Mouse (Mus musculus) cerebellum, postnatal 14 days (tissue): ENCODE results near the gene Copa.

Source experiments
- DNase-seq, 2 experiments: peaks; one replicate each; pipeline ENCODE4 v3.0.0; 2021; ENCODE audit warnings: mixed read lengths in 2 of 2

Gene Copa

GRCm38 (mm10) chr1:172147835-172148278 is 65.5 kb downstream of the Copa start, which contains the start of gene Dcaf8:
Dcaf8 (plus strand) TSS chr1:172148084.
- DNase-seq: peak; percentile 97

- DNase-seq: peak; percentile 53 to 59
These were observed 66.1 kb downstream of the Copa start for GRCm38 (mm10) chr1:172148279-172148954.

- DNase-seq: no peak
These were observed 66.9 kb downstream of the Copa start for GRCm38 (mm10) chr1:172148955-172149815.

GRCm38 (mm10) chr1:172154536-172154935 is 72.2 kb downstream of the Copa start:
- DNase-seq: no peak

- no peak for DNase-seq
These were observed 73.2 kb downstream of the Copa start for GRCm38 (mm10) chr1:172155518-172155917.

GRCm38 (mm10) chr1:172159970-172160369 is 77.6 kb downstream of the Copa start:
- DNase-seq: no peak

- DNase-seq: no peak
These were observed 78.2 kb downstream of the Copa start for GRCm38 (mm10) chr1:172160508-172160907.

GRCm38 (mm10) chr1:172162009-172162408 is 79.7 kb downstream of the Copa start:
- peak; percentile 60 to 62 for DNase-seq

- no peak for DNase-seq
These were observed 80.6 kb downstream of the Copa start for GRCm38 (mm10) chr1:172162959-172163358.

GRCm38 (mm10) chr1:172167911-172168310 is 85.6 kb downstream of the Copa start:
- no peak for DNase-seq

GRCm38 (mm10) chr1:172169809-172170208 is 87.5 kb downstream of the Copa start:
- DNase-seq: no peak
